Mouse (Mus musculus) left cerebral cortex, adult 18-20 months (tissue): Measurements from ENCODE around the gene Zfyve28. TPM values are rescaled to one million over a fixed set of nuclear protein-coding genes. Genes with fewer than 3 reads are reported as not detected.

Experiments
- DNase-seq, 2 experiments: peaks; one replicate each; pipeline ENCODE4 v3.0.0; 2021 to 2022; ENCODE audit warnings: low spot score in 2 of 2, mixed read lengths in 1 of 2
- total RNA-seq, 2 experiments: library from RNA; stranded (reverse); gene quantifications; 2 replicates each; pipeline ENCODE4 v1.2.3; 2021

Zfyve28 gene
- total RNA-seq, 2 experiments from 2014 or later: 48.2 to 55.0 TPM

DNA sequence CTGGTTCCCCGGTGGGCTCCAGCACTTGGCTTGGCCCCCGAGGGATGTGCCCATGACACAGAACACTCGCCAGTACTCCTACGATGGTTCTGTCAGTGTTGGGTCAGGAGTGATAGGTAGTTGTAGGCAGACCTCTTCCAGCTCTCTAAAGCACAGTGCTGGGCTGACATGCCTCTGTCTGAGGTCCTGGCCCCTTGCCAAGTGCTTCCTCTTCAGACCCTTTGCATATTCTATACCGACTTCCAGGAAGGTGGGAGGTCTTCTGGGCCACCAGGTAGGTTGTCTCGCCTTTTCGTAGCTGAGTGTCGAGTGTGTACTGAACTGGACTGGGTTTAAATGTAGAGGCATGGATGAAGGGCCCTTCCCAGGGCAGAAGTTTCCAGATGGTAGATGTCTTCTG, 74.6 kb downstream of the Zfyve28 start:
- no peak for DNase-seq

DNA sequence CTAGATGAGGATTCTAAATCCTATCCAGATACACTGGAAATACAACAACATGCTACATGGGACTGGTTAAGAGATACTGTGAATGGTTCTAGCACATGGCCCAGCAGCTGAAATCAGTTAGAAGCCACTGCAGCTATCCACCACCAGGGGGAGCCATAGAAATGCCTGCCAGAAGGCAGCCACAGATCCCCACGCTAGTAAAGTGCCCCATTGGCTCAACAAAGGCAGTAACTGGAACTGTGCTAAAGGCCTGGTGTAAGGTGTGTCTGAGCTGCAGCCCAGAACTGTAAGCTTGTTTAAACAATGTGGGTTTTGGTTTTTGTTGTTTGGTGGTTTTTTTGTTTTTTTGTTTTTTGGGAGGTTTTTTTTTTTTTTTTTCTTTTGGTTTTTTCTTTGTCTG, 78.0 kb downstream of the Zfyve28 start:
- DNase-seq: peak; percentile 74 to 79

DNA sequence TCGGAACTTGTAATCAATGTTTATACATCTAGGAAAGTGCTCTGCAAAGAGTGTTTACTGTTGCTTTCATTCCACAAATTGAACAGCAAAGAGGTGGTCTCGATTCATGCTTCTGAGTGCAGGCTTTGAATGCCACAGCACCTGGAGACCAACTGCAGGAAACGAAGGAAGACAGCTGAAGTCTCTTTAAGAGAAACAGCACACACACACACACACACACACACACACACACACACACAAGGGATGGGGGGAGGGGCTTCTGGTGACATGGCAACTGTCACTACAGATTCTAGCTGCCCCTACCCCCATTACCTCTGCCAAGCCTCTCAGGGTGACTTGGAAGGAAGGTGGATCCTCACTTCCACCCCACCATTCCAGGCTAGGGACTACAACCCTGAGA, 80.7 kb downstream of the Zfyve28 start:
- no peak for DNase-seq

DNA sequence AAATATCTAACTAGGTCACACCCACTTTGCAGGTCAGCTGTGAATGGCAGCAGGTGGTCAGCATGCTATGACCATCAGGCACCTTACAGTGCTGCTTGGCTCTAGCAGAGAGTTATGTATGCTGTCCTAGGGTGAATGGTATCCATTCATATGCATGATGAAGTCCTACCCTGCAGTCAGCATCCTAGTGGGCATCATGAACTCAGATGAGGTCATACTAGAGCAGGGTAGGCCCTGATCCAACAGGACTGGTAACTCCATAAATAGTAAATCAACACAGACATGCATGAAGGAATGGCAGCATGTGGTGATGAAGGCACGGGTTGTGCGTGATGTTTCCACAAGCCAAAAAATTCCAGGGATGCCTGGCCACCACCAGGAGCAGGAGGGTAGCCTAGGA, 82.5 kb downstream of the Zfyve28 start:
- DNase-seq: no peak

DNA sequence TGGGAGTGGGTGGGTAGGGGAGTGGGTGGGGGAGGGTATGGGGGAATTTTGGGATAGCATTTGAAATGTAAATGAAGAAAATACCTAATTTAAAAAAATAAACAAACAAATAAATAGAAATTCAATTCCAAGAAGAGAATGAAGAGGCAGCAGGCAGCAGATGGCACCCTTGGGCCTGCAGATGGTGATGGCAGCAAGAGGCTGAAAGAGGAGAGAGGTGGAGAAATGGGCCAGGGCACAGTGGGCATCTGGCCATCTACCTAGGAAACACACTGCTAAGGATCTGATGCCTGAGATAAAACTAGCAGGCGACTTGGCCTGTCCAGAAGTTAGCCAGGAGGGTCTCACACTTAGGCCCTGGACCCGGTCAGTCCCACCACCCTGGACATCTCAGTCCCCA, 83.3 kb downstream of the Zfyve28 start:
- no peak for DNase-seq

DNA sequence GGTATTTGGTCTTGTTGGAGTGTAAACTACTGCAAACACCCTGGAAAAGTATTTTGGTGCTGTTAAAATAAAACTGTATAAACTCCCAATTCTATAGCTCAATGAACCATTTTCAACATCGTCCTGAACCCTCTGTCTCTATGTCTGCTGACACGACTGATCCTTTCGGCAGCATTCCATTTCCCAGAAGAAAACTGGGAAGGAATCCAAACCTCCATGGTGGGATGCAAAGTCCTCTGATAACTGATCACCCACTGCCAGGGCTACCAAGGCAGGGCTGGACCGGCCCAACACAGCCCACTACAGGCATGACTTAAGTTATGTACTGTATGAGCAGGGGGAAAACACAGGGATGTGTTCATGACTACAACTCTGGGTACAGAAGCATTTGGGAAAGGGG, 86.2 kb downstream of the Zfyve28 start:
- no peak for DNase-seq

DNA sequence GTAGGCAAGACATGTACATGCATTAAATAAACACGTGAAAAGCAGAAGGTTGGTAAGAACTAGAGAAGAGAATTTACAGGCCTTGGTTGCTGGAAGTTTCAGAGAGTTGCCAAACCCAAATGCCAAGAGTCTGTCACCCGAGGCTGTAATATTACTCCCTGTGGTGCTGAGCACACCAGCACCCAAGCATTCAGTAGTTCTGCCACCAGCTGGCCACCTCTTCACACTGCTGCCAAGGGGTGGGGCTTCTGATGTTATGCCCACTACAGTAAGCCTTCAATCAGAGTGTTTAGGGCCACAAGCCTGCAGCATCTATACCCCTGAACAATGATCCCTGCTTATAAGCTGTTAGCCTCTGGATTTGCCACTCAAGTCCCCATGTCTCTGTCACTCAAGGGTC, 86.9 kb downstream of the Zfyve28 start:
- DNase-seq: no peak

DNA sequence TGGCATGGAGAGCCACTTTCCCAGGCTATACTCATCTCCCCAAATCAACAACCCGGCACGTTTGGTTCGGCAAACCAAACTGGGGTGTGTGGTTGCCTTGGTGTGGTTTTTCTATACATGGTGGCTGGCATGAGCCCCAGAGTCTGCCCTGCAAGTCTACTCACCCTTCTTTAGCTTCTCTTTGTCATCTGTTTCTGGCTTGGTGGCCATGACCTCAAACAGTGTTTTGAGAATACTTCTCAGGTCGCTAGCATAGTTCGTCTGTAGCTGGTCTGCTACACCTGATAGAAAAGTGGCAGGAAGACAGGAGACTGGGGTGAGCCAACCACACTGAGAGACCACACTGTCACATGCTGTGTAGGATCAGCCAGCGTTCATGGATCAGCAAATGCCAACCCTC, 89.6 kb downstream of the Zfyve28 start:
- no peak for DNase-seq

DNA sequence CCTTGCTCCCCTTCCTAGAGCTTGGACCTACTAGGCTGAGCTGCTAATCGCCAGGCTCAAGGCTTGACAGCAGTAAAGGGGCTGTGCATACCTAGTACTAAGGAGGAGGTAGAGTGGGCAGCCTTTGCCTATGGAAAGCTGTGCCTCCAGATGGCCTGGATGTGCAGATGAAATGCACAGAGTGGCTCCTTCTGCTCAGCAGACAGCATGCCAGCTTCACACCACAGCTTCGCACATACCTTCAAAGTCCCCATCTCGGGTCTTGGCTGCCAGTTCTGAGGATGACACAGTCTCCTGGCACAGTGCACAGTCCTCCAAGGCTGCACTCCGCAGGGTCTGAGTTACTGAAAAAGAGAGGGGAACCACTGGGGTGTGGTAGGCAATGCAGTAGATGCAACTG, 91.0 kb downstream of the Zfyve28 start:
- DNase-seq: peak; percentile 78 to 86

DNA sequence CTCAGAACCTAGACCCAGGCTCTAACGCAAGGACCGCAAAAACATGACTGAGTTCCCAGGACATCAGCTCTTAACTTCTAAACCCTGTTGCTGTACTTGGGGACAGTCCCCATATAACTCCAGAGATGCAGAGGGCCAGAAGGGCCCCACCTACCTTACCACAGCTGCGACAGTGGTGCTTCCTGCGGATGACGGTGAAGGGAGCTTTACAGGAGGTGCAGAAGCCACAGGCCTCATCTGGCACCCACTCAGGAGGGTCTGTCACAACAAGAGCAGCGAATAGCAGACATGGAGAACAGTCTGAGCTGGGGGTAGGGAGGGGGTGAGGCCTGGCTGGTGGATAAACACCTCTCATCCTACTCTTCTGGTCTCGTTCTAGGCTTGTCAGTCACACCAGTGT, 91.8 kb downstream of the Zfyve28 start:
- no peak for DNase-seq

DNA sequence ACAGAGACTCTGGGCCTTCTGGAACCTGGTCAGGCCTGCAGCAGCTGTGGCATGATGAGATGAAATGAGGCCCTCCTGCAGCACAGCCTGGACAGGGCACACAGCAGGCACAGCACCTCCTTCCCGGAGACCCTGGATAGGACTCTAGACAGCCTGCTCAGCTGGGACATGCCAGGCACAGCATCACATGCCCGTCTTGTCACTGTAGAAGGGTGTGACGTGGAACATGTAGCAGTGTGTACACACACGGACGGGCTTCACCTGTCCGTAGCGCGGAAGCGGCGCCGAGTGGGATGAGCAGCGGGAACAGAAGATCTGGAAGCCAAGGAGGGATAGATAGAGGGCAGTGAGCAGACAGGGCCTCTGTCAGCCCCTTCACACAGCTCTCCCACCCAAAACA, 92.5 kb downstream of the Zfyve28 start:
- no peak for DNase-seq

DNA sequence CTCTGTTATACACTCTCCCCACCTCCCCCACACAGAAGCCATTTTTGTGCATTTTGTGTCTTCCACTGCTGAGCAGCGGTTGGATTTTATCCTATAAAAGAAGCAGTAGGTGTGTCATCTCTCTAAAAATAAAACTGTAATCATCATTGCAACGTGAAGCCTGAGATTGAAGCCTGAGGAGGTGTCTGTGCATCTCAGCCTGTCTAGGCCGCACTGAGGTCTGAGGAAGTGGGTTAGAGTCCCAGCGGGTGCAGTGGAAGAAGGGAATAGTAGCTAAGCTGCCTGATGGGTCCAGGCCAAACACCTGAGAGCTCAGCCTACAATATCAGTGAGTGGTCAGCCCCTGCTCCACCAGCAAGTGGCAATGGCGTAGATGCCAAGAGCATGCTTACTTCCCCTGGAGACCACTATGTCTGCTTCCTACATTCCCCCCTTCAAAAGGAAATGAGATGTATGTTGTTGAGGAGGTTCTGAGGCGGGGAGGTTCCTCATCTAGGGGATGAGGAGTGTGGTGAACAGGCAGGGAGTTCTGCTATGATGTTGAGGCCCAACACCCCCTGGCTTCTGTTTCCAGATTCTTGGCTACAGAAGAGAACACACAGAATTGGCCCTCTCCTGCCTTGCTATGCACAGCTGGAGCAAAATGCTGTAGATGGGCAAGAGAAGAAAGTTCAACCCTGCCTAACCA, 93.1 kb downstream of the Zfyve28 start:
- peak; percentile 39 to 41 for DNase-seq

DNA sequence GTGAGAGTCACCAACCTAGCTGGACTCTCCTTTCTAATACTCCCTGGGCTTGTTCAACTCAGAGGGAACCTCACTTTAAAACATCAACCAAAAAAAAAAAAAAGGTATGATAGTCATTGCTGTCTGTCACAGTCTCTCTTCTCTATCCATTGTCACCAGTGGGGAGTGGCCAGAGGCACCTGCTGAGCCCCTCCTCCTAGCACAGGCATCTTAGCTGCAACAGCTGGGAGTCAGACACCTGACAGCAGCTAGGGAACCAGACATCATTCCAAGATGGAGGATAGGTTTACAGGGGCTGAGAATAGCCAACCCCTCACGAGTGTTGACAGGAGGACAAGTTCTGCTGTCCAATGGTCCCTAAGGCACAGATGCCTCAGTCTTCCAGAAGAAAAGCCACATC, 93.8 kb downstream of the Zfyve28 start:
- no peak for DNase-seq

DNA sequence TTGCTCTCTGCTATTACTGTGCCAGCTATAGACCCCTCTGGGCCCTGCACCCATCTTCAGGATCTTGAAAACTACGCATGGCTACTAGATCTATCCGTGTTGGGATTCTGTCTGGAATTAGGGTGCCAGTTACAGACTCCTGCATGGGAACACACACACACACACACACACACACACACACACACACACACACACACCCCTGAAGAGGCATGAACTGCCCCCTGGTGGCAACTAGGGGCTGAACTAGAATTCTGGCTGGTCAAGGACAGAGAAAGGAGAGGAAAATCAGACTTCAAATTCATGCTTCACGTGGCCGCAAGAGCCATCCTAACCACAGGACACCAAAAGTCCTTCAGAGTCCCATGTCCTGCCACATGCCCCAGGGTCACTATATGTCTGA, 96.4 kb downstream of the Zfyve28 start:
- no peak for DNase-seq

DNA sequence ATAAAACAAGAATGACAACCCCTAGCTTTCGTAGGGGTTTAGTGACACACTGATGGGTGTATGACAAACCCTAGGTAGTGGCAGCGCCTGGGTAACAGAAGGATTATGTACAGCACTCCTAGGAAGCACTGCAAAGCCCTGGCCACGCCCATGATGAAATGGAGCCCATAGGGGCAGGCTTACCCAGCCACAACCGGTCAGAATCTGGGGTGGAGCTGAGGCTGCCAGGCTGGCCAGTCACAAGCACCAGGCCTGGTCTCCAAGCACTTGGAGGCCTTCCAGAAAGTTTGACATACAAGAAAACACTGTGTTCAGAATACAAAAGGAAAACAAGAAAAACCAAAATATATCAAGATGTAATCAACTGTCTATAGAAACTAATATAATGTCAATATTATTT, 97.2 kb downstream of the Zfyve28 start:
- no peak for DNase-seq

DNA sequence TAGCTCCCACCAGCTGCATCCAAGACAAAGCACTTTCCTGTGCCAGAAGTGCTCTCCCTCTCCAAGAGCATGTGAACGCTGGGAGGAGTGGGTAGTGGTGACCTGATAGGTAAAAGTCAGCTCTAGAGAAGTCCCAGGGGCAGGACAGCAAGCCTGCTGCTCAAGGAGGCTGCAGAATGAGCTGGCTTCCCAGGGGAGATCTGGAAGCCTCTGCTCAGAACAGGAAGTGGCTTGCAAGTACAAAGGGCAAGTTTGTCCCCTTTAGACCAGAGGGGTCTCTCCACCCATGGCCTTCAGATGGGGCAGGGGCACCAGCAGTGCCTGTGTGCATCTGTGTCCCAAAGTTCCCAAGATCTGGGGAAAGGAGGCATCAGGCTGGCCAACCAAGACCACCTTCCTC, 98.7 kb downstream of the Zfyve28 start:
- no peak for DNase-seq

DNA sequence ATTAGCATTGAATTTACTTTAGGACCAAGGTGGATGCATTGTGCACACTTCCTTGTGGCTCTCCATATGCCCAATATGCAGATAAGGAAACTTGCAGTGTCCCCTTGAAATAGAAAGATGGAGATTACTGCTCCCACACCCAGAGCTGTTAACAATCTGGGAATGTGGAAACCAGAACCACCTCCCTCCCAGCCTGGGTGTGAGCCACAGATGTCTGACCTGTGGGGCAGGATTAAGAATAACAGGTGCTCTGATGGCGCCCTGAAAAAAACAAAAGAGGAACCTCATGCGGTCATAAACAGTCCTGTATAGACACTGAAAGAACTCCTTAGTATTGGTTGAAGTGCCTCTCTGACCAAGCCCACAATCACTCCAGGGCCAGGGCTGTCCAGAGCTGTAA, 99.4 kb downstream of the Zfyve28 start:
- no peak for DNase-seq

DNA sequence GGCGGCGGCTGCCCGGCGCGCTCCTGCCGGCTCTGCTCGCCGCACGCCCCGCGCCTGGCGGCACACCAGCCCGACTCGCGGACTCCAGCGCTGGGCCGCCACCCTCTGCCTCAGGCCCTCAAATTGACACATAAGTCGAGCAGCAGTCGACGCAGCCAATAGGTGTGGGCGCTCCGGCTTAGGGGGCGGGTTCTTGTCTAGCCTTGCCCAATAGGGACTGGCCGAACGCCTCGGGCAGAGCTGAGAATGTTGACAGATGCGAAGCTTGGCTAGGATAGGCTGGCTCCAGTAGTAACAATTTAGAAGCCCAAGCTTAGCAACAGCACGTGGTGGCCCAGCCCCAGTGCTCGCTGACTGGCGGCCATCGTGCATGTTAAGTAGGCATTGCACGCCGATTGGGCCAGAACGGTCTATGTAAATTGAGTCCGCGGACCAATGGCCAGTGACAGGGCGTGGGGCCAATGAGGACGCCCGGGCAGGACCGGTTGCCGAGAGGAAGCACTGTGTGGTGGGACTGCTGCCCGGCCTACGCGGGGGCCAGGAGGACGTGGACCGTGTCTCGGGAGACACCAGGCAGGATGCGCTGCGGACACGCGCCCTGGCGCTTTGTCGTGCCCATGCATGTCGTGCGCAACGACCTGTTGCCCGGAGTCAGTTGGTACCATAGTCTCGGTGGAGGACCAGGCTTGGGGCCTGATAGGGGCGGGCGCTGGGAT, 100.5 kb downstream of the Zfyve28 start, which contains the start of gene Mxd4:
TSS of gene Mxd4 (minus strand) at position 120 of the 716 bp plus-strand sequence.
- DNase-seq: peak; percentile 98 to 99

DNA sequence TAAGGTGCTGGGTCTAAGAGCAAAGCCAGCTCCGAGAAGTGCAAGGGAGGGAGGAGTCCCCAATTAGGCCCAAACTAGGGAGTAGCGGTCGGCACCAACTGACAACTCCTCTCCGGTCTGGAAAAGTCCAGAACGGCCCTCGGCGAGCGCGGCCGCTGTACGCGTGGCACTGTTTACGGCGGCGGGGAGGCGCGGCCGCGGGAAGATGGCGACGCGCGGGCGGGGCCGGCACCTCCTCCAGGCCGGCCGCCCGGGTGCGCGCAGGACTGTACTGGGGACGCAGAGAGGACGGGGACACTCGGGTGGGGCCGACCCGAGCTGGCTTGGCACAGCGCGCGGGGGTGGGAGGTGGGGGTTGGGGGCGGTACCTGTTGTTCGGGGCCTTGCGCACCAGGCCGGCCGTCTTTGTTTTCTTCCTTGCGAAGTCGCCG, 101.3 kb downstream of the Zfyve28 start:
- peak; percentile 31 to 65 for DNase-seq

DNA sequence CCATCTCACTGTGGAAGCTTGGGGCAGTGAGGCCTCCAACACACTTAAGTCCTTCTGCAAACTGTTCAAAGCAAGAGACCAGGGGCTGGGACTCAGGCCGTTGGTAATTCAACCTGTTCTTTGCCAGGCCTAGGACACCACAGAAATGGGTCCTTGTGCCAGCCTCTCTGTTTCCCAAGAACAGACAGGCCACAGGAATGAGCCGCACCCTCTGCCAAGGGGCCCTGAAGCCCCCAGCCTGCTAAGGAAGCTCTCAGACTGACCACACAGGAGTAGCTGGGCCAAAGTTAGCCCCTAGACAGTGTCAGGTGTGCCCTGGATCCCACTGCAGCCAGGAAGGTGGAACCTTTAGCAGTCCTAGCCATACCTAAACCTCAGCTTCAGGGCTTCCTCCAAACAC, 101.9 kb downstream of the Zfyve28 start:
- no peak for DNase-seq

DNA sequence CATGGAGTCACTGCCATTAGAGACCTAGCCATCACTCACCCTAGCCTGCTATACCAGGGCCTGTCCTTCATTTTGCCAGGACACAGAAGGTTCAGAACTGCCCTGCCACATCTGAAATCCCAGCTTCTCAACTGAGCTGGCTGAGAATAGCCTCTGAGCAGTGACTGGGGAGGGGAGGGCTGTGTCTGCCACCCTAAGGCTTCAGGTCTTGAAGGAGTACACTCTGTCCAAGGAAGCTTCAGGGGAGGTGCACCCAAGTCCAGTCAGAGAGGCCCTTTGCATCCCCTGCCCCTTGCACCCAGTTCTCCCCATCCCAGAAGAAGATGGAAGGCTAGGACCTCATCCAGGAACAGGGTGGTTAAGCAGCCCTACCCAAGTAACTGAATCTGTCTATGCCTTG, 102.5 kb downstream of the Zfyve28 start:
- DNase-seq: no peak

DNA sequence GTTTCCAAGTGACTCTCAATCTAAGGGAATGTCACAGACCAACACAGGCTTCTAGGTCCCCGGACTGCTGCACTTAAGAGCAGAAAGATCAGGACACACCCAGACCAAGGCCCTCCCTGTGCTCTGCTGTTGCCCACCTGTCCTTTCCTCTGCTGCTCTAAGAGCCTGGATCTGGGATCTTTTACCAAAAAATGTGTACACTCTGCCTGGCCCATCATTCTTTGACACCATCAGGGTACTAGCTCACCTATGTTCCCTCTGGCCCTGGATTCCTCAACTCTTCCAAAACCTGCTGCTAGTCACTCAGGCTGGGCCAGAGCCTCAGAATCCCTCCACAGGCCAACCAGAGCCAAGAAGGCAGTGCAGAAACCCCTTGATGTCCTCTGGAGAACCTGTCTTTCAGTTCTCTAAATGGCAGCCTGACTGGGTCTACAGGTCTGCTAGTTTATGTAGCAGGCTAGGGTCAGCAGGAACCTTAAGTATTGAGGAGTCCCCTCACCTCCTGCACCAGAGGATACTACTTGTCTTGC, 103.1 kb downstream of the Zfyve28 start:
- no peak for DNase-seq

DNA sequence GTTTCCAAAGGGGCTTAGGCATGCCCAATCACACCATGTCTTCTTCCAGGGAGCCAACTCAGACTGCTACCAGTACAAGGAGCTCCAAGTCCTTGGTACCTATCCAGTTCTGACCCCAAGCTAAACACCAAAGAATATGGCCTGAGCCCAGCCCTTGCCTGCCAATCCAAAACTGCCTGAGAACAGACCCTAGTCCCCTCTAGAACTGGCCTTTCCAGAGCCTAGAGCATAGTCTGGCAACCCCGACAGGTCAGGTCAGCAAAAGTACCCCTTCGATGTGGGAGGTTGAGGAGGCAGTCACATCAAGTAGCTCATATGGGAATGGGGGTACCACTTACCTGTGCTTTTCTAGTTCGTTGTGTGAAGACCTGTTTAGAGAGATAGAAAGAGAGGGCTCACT, 104.3 kb downstream of the Zfyve28 start:
- DNase-seq: peak in 1 of 2 experiments; percentile 1
